Mouse (Mus musculus) liver, adult 2 months (tissue): ENCODE data around the gene Per1. TPM values are rescaled to one million over a fixed set of nuclear protein-coding genes. Genes with fewer than 3 reads are reported as not detected.

Experiments
- DNase-seq: peaks from one replicate; pipeline ENCODE4 v3.0.0-alpha.2; 2011; ENCODE audit warnings: low read depth, low spot score; ENCODE audit errors: extremely low read depth
- H3K27ac ChIP-seq: fragments of 200-500 bp; replicated peaks from 2 replicates; pipeline ENCODE4 v1.5.1; 2012; ENCODE audit warnings: low read depth, mild to moderate bottlenecking, control low read depth, inconsistent platforms, low read length; ENCODE audit not compliant: insufficient read depth
- H3K27me3 ChIP-seq: fragments of 200-500 bp; 2 replicates; pipeline ENCODE4 v1.6.1; 2012; ENCODE audit warnings: mild to moderate bottlenecking, moderate library complexity, low read length, inconsistent platforms; ENCODE audit not compliant: control insufficient read depth, insufficient read depth
- H3K36me3 ChIP-seq: fragments of 200-500 bp; 2 replicates; pipeline ENCODE4 v1.6.1; 2012; ENCODE audit warnings: low read length, inconsistent platforms; ENCODE audit not compliant: control insufficient read depth, insufficient read depth
- H3K4me1 ChIP-seq: fragments of 200-500 bp; 2 replicates; pipeline ENCODE4 v1.6.1; 2011; ENCODE audit warnings: low read length; ENCODE audit not compliant: control insufficient read depth, insufficient read depth
- H3K4me3 ChIP-seq: fragments of 200-500 bp; 2 replicates; pipeline ENCODE4 v1.5.1; 2011; ENCODE audit warnings: low read depth, mild to moderate bottlenecking, control low read depth, low read length, moderate library complexity; ENCODE audit not compliant: insufficient read depth
- H3K79me2 ChIP-seq: fragments of 200-500 bp; 2 replicates; pipeline ENCODE4 v1.6.1; 2012; ENCODE audit warnings: inconsistent platforms, mild to moderate bottlenecking, low read length, moderate library complexity; ENCODE audit not compliant: control insufficient read depth, insufficient read depth
- H3K9ac ChIP-seq: fragments of 200-500 bp; 2 replicates; pipeline ENCODE4 v1.6.1; 2012; ENCODE audit warnings: low read depth, mild to moderate bottlenecking, control low read depth, inconsistent platforms, low read length
- CTCF ChIP-seq: fragments of 200-500 bp; IDR thresholded peaks from 2 replicates; pipeline ENCODE4 v1.5.1; 2011; ENCODE audit warnings: low read depth, low read length, control low read depth
- POLR2A ChIP-seq: fragments of 200-500 bp; IDR thresholded peaks from 2 replicates; pipeline ENCODE4 v1.6.1; 2011; ENCODE audit warnings: low read length, control low read depth; ENCODE audit not compliant: insufficient read depth; ENCODE audit errors: extremely low read depth
- WGBS: fragments of 180-500 bp; shearing (Covaris S2); methylation state at CpG from one replicate; pipeline ENCODE4 v1.1.7; 2018; 5-methylcytosine and 5-hydroxymethylcytosine counted together
- polyA plus RNA-seq: library from polyadenylated mRNA; depleted of rRNA; stranded (reverse); fragments of >200 nt; gene quantifications from 2 replicates; pipeline ENCODE4 v1.2.3, GENCODE M21; 2012
- total RNA-seq: library from RNA; depleted of rRNA; stranded (reverse); fragments of >200 nt; gene quantifications from 2 replicates; pipeline ENCODE4 v1.2.3, GENCODE M21; 2014

Gene Per1
- total and polyA plus RNA-seq, 2 experiments: 4.6 to 8.0 TPM

GRCm38 (mm10) chr11:69059357-69059974 lies 35.6 kb upstream of the Per1 start, which contains the start of gene Borcs6:
TSS of gene Borcs6 (plus strand) at chr11:69059717.
- H3K4me3 ChIP-seq: peak within 1 kb of the TSS; percentile 100
- TF ChIP-seq POLR2A (peak; percentile 79), CTCF (no peak)
- WGBS: under 1% methylated on average over 63 of the region's 64 CpGs
- H3K36me3 ChIP-seq: no peaks in the 10 kb centered on the region
- H3K4me1 ChIP-seq: peaks cover 16% of the 10 kb centered on the region
- DNase-seq: peak; percentile 97
- peak within 1 kb of the TSS; percentile 98 for H3K27ac ChIP-seq
- no peaks in the 10 kb centered on the region for H3K27me3 ChIP-seq
- H3K9ac ChIP-seq: peak within 1 kb of the TSS; percentile 91
- no peaks in the 10 kb centered on the region for H3K79me2 ChIP-seq

- peak overlapping the region; percentile 91 for H3K9ac ChIP-seq
- no peaks in the 10 kb centered on the region for H3K36me3 ChIP-seq
- peak overlapping the region; percentile 100 for H3K4me3 ChIP-seq
- H3K4me1 ChIP-seq: peaks cover 16% of the 10 kb centered on the region
- DNase-seq: no peak
- H3K27me3 ChIP-seq: no peaks in the 10 kb centered on the region
- under 1% methylated on average over 49 of the region's 49 CpGs for WGBS
- no peaks in the 10 kb centered on the region for H3K79me2 ChIP-seq
- H3K27ac ChIP-seq: peak overlapping the region; percentile 98
- TF ChIP-seq POLR2A: no peak
- TF ChIP-seq CTCF: no peak
These were observed 35.0 kb upstream of the Per1 start for GRCm38 (mm10) chr11:69059975-69060411.

- Histone ChIP-seq H3K27me3 (no peaks in the 10 kb centered on the region), H3K4me3 (peak overlapping the region; percentile 100), H3K27ac (peak overlapping the region; percentile 98; the same call in 1 of the 2 replicates), H3K36me3 (no peaks in the 10 kb centered on the region), H3K4me1 (peaks cover 16% of the 10 kb centered on the region), H3K9ac (peak overlapping the region; percentile 91), H3K79me2 (no peaks in the 10 kb centered on the region)
- TF ChIP-seq CTCF (no peak), POLR2A (no peak)
- 5% methylated on average over 40 of the region's 40 CpGs for WGBS
- DNase-seq: peak; percentile 29
These were observed 34.4 kb upstream of the Per1 start for GRCm38 (mm10) chr11:69060448-69061254.

GRCm38 (mm10) chr11:69061255-69061912 lies 33.6 kb upstream of the Per1 start:
- H3K4me1 ChIP-seq: peaks cover 19% of the 10 kb centered on the region

GRCm38 (mm10) chr11:69062194-69062760 lies 32.7 kb upstream of the Per1 start:
- no peaks in the 10 kb centered on the region for H3K36me3 ChIP-seq
- WGBS: 1% methylated on average over 17 of the region's 17 CpGs
- DNase-seq: peak; percentile 63
- peaks cover 20% of the 10 kb centered on the region for H3K4me1 ChIP-seq
- TF ChIP-seq CTCF (no peak), POLR2A (no peak)
- 0 out of 2 replicates have a peak overlapping the region, but pooled peaks have one; percentile 27 for H3K27ac ChIP-seq
- H3K27me3 ChIP-seq: no peaks in the 10 kb centered on the region
- H3K4me3 ChIP-seq: peak overlapping the region; percentile 29
- no peaks in the 10 kb centered on the region for H3K79me2 ChIP-seq
- H3K9ac ChIP-seq: no peak overlapping the region

More at GRCm38 (mm10) chr11:69061255-69061912, 33.6 kb upstream of the Per1 start:
- no peak overlapping the region for H3K27ac ChIP-seq
- no peaks in the 10 kb centered on the region for H3K27me3 ChIP-seq
- no peaks in the 10 kb centered on the region for H3K36me3 ChIP-seq
- 55% methylated on average over 17 of the region's 17 CpGs for WGBS
- no peak for DNase-seq
- H3K4me3 ChIP-seq: no peak overlapping the region; the same call in 1 of the 2 replicates
- H3K9ac ChIP-seq: peak overlapping the region; percentile 91; the same call in 1 of the 2 replicates
- no peaks in the 10 kb centered on the region for H3K79me2 ChIP-seq
- no peak for TF ChIP-seq POLR2A
- TF ChIP-seq CTCF: no peak
